Mouse (Mus musculus) gonadal fat pad, adult 2 months (tissue): ENCODE measurements at regions not wholly inside any gene's neighbourhood (a gene's known extent, or its start where the extent isn't known, plus 50 kb on each side); places are given as distances from the start of the nearest gene placed in this dataset.
A peak's percentile ranks its signal among the peaks of the same experiment; 100 is the strongest.

ENCODE experiments used
- DNase-seq: peaks from one replicate; pipeline ENCODE4 v3.0.0-alpha.2; 2012; ENCODE audit warnings: low read depth

- DNase-seq: peak; percentile 56
Measured at GRCm38 (mm10) chr13:72355297-72355696, 273.3 kb upstream of the Irx2 start.

DNA sequence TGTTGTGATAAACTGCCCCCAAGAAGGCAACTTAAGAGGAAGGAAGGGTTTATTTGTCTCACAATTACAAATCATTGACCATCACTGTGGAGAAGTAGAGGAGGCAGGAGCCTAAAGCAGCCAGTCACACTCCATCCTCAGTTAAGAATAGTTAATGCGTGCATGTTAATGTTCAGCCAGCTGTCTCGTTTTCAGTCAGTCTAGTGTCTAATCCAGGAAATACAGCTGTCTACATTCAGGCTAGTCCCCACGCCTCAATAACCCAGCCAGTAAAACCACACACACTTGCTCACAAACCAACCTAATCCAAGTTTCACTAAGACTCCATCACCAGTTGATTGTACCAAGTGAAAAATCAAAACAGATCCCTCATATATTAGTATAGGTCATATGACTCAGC lies 272.8 kb upstream of the Irx2 start:
- DNase-seq: no peak

DNA sequence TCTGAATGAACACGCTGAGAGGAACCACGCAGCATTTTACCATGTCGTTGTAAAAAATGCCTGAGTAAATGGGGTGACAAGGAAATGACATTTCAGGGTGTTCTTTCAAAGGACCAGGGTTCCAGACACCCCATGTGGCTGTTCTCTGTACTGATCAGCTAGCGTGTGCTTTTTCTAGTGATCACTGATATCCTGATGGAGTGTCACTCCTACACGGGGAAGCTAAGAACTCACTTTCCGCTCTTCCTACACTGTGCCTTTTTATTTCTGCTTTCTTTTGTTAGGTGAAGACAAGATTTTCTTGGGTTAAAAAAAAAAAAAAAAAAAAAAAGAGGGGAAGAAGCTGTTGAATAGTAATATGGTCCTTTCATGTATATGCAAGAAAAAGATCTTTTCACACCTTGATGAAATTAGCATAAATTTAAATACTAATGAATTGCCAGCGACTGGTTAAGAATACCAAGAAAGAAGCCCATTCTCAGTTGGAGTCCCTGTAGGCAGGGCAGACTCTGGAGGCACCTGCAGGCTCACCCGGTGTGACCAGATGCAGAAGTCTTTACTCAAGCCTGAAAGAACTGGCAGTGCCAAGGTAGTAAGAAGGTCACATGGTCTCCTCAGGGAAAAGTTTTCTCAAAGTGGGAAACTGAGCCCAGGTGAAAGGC lies 270.2 kb upstream of the Irx2 start:
- DNase-seq: no peak

DNA sequence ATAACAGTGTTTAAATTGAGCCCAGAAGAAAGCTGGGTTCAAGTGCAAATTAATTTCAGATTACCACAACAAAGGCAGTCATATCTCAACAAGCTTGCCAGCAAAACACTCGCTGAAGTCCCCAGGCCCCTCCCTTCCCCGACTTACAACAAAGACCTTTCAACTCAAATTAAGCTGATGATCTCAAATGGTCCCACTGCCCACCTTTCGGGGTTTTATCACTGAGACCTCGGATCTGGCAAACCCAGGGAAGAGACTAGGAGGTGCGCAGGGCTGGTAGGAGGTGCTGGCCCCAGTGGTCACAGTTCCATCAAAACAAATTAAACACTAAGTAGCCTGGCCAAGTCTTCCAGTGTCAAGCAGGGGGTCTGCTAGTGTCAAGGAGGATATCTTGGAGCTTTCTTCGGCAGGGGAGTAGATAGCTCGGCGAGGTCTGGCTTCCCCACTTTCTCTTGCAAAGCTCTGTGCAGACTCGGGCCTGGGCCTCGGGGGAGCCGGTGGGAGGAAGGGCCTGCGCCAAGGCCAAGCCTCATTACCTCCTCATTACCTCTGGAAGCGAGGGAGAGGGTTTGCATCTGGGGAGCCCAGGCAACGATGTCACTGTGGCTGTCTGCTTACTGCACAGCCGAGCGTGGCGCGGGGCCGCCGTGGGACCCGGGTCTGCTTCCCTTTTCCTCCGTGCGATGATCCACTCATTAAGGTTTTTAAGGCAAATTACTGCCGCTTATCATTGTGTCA lies 262.9 kb upstream of the Irx2 start:
- DNase-seq: no peak

- no peak for DNase-seq
Measured at GRCm38 (mm10) chr13:72366281-72366680, 262.3 kb upstream of the Irx2 start.

DNA sequence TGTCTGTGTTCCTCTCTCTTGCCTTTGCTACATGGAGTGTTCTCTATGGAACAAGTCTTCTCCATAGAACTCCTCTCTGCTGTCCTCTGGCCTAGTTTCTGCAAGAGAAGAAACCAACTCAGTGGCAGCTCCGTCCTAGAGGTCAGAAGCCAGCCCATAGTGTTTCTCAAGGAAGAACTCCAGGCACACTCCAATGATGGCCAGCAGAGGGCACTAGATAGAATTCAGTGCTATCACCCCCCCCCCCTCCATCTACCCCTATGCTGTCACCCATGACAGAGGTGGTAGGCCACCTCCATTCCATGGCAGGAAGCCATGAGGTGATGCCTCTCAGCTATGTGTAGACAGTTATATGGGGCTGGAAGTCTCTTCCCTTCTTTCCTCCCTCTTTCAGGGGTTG lies 258.5 kb upstream of the Irx2 start:
- no peak for DNase-seq

DNA sequence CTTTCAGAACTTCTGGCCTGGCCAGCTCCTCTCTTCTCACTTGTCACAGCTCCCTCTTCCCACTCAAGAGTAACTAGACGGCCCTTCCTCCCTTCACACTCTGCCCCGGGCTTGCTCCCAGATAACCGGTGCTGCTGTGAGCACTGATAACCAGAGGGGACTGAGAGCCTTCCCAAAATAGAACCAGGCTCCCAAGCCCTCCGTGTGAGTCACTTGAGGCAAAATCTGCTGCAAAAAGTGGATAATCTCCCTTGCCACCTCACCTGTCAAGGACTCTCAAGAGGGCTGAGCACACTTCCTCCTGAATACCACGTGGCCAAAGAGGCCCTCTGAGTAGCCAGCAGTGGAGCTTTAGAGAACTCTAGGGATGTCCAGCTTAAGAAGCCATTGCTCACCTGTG lies 257.6 kb upstream of the Irx2 start:
- DNase-seq: no peak

DNA sequence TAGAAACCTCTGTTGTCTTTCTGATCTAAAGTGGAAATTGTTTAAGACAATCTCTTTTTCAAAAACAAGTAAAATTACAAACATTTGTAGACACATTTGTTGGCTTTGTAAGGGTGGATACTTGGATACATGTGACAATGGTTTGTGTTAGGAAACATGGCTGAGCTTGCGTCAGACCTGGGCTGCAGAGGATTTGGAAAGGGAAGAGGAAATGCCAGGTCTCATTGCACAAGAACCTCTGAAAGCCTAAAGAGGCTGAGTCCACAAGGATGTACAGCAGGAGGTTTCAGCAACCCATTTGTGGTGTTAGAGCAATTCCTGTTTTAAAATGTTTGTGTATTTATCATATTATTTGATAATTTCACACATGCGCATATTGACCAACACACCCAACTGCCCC lies 235.3 kb upstream of the Irx2 start:
- DNase-seq: peak; percentile 73

- DNase-seq: no peak
Measured at GRCm38 (mm10) chr13:72400677-72401076, 227.9 kb upstream of the Irx2 start.

- no peak for DNase-seq
Measured at GRCm38 (mm10) chr13:72409238-72409965, 219.2 kb upstream of the Irx2 start.

GRCm38 (mm10) chr13:72412656-72413055 lies 216.0 kb upstream of the Irx2 start:
- no peak for DNase-seq

- no peak for DNase-seq
Measured at GRCm38 (mm10) chr13:72416981-72417380, 211.6 kb upstream of the Irx2 start.

DNA sequence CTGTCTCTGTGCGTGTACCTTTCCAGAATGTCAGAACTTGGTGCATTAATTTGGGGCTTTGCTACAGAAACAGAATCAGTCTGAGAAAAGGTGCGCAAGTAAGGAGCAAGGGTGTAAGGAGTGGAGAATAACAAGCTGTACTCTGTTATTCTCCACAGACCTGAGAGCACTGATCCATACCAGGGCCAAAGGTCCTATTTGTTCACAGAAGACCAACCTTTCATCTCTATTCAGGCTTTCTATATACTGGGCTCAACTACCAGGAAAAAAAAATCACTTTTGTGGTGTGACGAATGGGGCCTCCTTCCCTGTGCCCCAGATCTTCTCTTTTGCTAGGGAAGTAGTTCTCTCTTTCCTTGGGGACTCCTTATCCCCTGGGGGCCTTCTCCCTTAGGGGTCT lies 210.8 kb upstream of the Irx2 start:
- DNase-seq: no peak

- DNase-seq: no peak
Measured at GRCm38 (mm10) chr13:72418285-72418684, 210.3 kb upstream of the Irx2 start.

DNA sequence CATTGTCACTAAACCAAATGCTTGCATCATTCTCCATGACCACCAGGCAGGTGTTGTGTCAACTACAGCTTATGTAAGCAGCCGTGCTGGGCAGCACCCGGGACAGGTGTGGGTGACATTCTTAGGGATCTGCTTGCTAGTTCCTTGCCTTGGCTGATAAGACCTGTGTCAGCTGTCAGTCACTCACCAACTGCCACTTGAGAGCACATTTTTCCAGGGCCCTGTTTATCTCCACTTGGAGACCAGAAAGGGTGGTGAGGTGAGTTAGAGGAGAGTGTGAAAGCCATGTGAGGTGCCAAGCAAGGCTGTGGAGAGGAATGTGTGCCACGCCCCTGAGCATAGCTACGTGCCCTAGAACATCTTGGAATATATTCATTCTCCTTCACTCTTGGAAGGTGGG lies 209.1 kb upstream of the Irx2 start:
- DNase-seq: no peak

DNA sequence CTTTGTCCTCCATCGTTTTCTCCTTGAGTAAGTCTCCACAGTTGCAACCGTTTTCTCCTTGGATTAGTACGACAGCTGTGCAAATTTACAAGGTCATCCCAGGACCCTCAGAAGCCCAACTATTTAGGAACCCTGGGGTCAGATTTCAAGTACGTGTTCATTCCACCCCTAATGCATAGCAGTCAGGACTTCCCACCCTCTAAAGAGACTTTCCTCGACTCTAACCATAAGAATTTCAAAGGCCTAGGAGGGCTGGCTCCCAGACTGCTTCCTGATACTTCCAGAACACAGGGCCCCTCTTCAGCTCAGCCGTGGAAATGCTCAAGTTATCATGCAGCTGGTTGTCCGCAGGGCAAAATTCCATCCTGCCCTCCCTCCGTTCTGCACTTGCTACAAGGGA lies 202.7 kb upstream of the Irx2 start:
- DNase-seq: no peak

GRCm38 (mm10) chr13:72445336-72445735 lies 183.3 kb upstream of the Irx2 start:
- DNase-seq: no peak

GRCm38 (mm10) chr13:72448458-72449058 lies 180.1 kb upstream of the Irx2 start:
- DNase-seq: no peak

DNA sequence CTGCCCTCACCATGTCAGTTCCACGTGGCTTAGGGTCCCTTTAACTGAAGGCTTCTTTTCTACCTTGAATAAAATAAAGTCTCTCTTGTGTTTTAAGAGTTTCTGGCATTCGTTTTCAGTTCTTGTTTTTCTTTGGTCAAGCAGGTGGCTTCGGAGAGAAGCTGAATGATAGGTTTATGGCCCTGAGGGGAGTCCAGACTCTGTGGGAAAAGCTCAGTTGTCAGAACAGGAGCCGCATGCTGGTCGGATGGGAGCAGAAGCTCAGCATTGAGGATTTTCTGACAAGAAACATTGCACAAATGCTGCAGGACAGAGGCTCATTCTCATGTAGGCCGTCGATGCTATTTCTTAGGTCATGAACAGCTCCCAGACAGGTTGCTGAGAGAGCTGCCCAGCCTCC lies 133.3 kb upstream of the Irx2 start:
- no peak for DNase-seq

GRCm38 (mm10) chr13:72497036-72497435 lies 131.6 kb upstream of the Irx2 start:
- no peak for DNase-seq

- no peak for DNase-seq
Measured at GRCm38 (mm10) chr13:72497521-72497920, 131.1 kb upstream of the Irx2 start.

- no peak for DNase-seq
Measured at GRCm38 (mm10) chr13:72505954-72506353, 122.7 kb upstream of the Irx2 start.

DNA sequence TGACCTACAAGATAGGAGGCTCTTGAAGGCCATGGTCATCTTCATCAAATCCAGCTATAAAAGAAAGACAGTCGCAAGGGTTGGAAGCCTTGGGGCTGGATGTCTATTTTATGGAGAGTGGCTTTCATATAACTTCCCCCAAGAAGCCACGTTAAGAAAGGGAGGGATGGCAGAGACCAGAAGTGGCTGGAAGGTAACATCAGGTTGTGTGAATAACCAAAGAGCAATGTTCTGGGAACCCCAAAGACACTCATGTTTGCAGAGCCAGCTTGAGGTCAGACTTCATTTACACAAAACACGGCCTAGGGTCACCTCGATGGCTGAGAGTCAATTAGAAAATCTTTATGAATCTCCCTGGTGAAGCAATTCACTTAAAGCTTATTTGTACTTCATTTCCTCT lies 90.0 kb upstream of the Irx2 start:
- DNase-seq: no peak
